Mouse (Mus musculus): Measurements from ENCODE around the gene Camk1g. TPM values are rescaled to one million over a fixed set of nuclear protein-coding genes. Genes with fewer than 3 reads are reported as not detected.

Gene Camk1g
- polyA plus RNA-seq (2016; fragmentation: Nextera tagmentation; extraction: Ambion mirVana), result 0.86 and 0.92 TPM in 2 replicates

DNA sequence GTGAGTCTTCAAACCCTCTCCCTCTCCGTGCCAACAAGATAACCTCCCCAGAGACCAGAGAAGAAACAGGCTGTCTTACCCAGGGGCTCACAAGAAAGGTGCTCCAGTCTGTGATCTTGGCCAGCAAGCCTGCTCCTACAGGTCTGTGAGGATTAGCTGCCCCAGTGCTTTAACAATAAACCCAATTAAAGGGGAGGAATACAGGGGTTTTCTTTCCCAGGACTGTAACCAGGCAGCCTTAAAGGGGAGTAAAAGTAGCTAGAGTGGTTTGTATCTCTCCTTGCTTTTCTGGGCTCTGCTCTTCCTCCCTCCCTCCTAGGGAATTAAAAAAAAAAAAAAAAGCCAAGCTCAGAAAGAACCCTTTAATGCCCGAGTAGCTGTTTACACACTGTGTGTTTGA is at the start of gene Camk1g:
Gene Camk1g, minus strand, starts transcription at position 203 of the 400 bp plus-strand sequence.
- no peak within 1 kb of the TSS for H3K9ac ChIP-seq
- H3K4me1 ChIP-seq, result no peaks in the 10 kb centered on the region
- H3K9me3 ChIP-seq (replicated peaks), result no peaks in the 10 kb centered on the region
- peak within 1 kb of the TSS; percentile 20; the same call in 1 of the 2 replicates for H3K4me3 ChIP-seq
- H3K27me3 ChIP-seq (replicated peaks), result 0 out of 2 replicates have a peak, but pooled peaks cover 10% of the 10 kb centered on the region
- no peak for ATAC-seq
- H3K4me2 ChIP-seq, result peak within 1 kb of the TSS; percentile 32
- 13% methylated on average over 2 of the region's 2 CpGs for WGBS (ENCODE audit: insufficient replicate concordance)
- no peak within 1 kb of the TSS for H3K27ac ChIP-seq
- no peaks in the 10 kb centered on the region for H3K36me3 ChIP-seq

DNA sequence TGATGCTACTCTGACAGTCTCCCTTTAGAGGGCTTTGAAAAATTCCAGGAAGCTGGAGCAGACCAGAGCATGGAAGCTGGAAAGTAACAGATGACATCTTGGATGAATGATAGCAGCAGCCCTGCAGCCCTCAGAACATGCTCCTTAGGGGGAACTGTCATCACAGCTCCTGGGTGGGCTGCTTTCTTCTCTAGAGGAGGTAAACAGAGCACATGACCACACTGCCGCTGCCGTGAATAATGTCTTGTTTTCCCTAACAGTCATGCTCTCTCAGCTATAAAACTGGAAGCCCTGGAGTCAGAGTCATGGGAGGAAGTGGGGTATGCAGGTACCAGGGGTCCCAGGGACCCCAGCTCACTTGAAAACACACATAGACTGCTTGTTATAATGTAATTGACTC is 49.1 kb upstream of the Camk1g start:
- no peak overlapping the region for H3K4me3 ChIP-seq
- peaks cover 7% of the 10 kb centered on the region; the same call in 1 of the 2 replicates for H3K27me3 ChIP-seq (replicated peaks)
- H3K36me3 ChIP-seq, result no peaks in the 10 kb centered on the region
- H3K9ac ChIP-seq, result no peak overlapping the region
- H3K4me2 ChIP-seq, result no peak overlapping the region
- H3K9me3 ChIP-seq (replicated peaks), result no peaks in the 10 kb centered on the region
- peaks cover 14% of the 10 kb centered on the region for H3K4me1 ChIP-seq
- no peak for ATAC-seq
- WGBS (ENCODE audit: insufficient replicate concordance), result 20% methylated on average over 2 of the region's 2 CpGs
- no peak overlapping the region for H3K27ac ChIP-seq

DNA sequence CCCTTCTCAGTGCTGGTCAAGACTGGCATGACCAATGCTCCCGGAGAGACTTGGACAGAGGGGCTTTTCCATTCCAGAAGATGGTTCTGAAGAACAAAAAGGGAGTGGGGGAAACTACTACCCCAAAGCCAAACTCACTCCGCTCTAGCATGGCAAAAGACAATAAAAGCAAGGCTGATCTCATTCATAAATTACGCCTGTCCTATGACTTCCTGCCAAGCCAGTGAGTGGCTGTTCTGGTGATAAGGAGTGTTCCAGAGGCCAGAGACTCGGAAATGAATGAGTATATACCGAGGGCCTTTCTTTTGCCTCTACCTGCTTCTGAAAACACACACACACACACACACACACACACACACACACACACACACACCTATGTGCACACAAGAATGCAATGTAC is 48.6 kb upstream of the Camk1g start:
- Histone ChIP-seq H3K4me2 (no peak overlapping the region), H3K4me3 (no peak overlapping the region), H3K9me3 (replicated peaks) (no peaks in the 10 kb centered on the region), H3K27ac (no peak overlapping the region), H3K27me3 (replicated peaks) (peaks cover 7% of the 10 kb centered on the region; the same call in 1 of the 2 replicates), H3K36me3 (no peaks in the 10 kb centered on the region), H3K9ac (no peak overlapping the region), H3K4me1 (peaks cover 10% of the 10 kb centered on the region; the same call in 1 of the 2 replicates)
- no peak for ATAC-seq
- WGBS (ENCODE audit: insufficient replicate concordance), result 39% methylated on average over 5 of the region's 5 CpGs

DNA sequence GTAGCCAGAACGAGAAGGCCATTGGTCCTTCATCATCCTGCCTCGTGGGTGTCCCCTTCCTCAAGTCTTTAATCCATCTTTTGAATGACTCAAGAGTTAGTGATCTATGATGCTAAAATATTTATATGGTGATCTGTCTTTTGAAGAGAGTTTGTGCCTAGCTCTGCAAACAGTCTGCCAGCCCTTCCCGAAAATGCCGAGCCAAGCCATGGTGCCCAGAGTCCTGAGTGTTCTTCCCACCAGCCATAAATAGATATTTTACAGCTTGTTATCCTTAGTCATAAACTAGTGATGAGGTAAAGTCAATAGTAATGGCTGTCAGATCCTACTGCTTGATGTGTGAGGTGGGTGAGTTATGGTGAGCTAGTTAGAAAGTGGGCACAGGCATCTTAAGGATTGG is 44.0 kb upstream of the Camk1g start:
- no peak overlapping the region for H3K4me3 ChIP-seq
- H3K27ac ChIP-seq, result no peak overlapping the region
- H3K27me3 ChIP-seq (replicated peaks), result no peaks in the 10 kb centered on the region; the same call in 1 of the 2 replicates
- no peak overlapping the region for H3K9ac ChIP-seq
- ATAC-seq, result no peak
- H3K36me3 ChIP-seq, result no peaks in the 10 kb centered on the region
- no peak overlapping the region for H3K4me2 ChIP-seq
- H3K9me3 ChIP-seq (replicated peaks), result no peaks in the 10 kb centered on the region
- H3K4me1 ChIP-seq, result 0 out of 2 replicates have a peak, but pooled peaks cover 6% of the 10 kb centered on the region
- WGBS (ENCODE audit: insufficient replicate concordance), result 67% methylated on average over 4 of the region's 4 CpGs

DNA sequence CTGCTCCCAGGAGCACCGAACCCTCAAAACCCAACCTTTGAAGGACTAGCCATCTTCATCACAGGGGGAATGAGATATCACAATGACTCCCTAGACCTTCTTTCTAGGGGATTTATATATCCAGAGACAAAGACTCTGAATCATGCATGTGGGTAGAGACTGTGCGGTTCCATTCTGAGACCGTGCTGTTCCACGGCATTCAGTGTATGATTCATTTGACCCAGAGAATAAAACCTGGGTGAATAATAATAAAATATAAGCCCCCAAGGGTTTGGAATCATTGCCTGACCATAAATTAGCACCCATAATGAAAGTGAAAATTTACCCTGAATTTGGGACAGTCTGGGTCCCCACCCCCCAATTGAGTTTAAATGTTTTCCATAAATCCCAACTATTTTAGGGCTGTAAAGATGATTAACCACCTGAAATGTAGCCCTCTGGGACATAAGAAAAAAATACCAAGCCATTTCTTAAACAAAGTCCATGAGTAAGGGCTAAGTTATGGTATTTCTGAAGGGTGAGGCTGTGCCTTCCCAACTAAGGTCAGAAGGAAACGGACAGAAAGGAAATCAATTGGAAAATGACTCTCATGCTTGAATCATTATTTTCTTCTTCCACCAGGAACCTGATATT is 43.4 kb upstream of the Camk1g start:
- Histone ChIP-seq H3K27me3 (replicated peaks) (no peaks in the 10 kb centered on the region; the same call in 1 of the 2 replicates), H3K36me3 (no peaks in the 10 kb centered on the region), H3K27ac (no peak overlapping the region), H3K4me2 (no peak overlapping the region), H3K4me3 (no peak overlapping the region), H3K9me3 (replicated peaks) (no peaks in the 10 kb centered on the region), H3K4me1 (0 out of 2 replicates have a peak, but pooled peaks cover 3% of the 10 kb centered on the region), H3K9ac (no peak overlapping the region)
- no peak for ATAC-seq
- WGBS (ENCODE audit: insufficient replicate concordance), result 79% methylated on average over 5 of the region's 5 CpGs

DNA sequence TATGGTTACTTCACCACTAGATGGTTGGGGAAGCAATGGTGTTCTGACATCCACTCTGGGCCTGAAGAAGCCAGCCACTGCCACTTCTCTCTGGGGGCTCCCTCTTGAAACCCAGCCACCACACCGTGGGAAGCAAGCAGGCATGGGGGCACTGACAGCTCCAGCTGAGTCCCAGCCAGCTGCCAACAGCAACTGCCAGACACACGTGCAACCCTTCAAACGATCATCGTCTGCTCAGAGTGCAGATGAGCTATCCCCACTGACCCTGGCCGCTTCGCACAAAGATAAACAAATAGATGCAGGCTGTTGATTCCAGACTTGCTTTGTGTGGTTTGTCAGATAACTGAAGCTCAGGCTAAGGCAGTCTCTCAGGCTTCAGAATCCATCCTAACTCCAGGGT is 37.4 kb upstream of the Camk1g start:
- H3K9me3 ChIP-seq (replicated peaks), result no peaks in the 10 kb centered on the region
- peaks cover 7% of the 10 kb centered on the region; the same call in 1 of the 2 replicates for H3K4me1 ChIP-seq
- no peaks in the 10 kb centered on the region for H3K36me3 ChIP-seq
- H3K9ac ChIP-seq, result no peak overlapping the region
- H3K27ac ChIP-seq, result no peak overlapping the region
- no peaks in the 10 kb centered on the region for H3K27me3 ChIP-seq (replicated peaks)
- no peak overlapping the region for H3K4me2 ChIP-seq
- 0 out of 2 replicates have a peak, but pooled peaks have one; percentile 21 for ATAC-seq
- no peak overlapping the region for H3K4me3 ChIP-seq
- WGBS (ENCODE audit: insufficient replicate concordance), result 31% methylated on average over 6 of the region's 6 CpGs

DNA sequence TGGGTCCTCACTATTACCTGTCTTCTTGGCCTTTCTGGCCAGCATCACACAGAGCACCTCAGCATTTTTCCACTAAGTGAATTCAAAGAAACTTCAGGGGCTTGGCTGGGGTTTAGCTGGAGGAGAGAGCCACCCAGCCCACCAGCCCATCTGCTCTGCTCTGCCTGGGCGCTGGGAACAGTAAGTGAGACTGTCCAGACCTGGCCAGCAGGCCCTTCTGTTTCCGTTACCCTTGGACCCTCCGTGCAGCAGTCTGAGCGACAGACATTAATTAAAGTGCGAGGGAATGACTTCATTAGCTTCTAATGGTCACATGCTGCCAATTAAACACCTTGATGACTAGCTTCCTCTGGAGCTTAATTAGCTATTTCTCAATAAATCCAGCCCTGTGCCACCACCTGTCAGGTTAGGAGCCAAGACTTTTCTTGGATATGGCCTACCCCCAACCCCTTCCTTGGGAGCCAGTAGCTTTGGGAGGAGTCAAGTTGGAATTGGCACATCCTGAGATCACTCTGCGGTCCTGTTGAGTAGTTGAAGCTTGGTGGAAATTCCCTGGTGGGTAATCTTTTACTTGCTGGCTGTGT is 36.1 kb upstream of the Camk1g start:
- ATAC-seq, result no peak
- H3K9me3 ChIP-seq (replicated peaks), result no peaks in the 10 kb centered on the region
- WGBS (ENCODE audit: insufficient replicate concordance), result 73% methylated on average over 6 of the region's 6 CpGs

DNA sequence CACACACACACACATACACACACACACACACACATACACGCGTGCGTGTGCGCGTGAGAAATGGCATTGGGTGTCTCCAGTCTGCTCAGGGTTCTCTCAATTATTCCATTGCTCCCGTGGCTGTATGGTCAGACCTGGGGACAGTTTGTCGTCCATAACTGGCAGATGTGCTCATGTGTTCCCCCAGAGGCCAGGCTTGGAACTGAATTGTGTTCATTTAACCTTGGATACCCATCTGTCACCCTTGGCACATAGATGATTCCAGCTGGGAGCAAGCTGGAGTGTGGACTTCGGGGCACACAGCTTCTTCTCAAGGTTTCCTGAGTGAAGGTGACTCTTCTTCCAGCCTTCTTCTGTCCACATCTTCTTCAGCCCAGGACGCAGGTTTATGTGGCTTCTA is 31.6 kb upstream of the Camk1g start:
- H3K4me1 ChIP-seq, result peaks cover 5% of the 10 kb centered on the region; the same call in 1 of the 2 replicates
- H3K9ac ChIP-seq, result no peak overlapping the region
- ATAC-seq, result no peak
- no peak overlapping the region for H3K27ac ChIP-seq
- no peaks in the 10 kb centered on the region for H3K9me3 ChIP-seq (replicated peaks)
- 62% methylated on average over 9 of the region's 9 CpGs for WGBS (ENCODE audit: insufficient replicate concordance)
- no peak overlapping the region for H3K4me3 ChIP-seq
- H3K36me3 ChIP-seq, result no peaks in the 10 kb centered on the region
- no peak overlapping the region for H3K4me2 ChIP-seq
- no peaks in the 10 kb centered on the region for H3K27me3 ChIP-seq (replicated peaks)

More for the DNA sequence above, 36.1 kb upstream of the Camk1g start:
- Histone ChIP-seq H3K36me3 (no peaks in the 10 kb centered on the region), H3K9ac (no peak overlapping the region), H3K27me3 (replicated peaks) (no peaks in the 10 kb centered on the region), H3K4me1 (peaks cover 7% of the 10 kb centered on the region; the same call in 1 of the 2 replicates), H3K4me3 (no peak overlapping the region), H3K27ac (no peak overlapping the region), H3K4me2 (no peak overlapping the region)

DNA sequence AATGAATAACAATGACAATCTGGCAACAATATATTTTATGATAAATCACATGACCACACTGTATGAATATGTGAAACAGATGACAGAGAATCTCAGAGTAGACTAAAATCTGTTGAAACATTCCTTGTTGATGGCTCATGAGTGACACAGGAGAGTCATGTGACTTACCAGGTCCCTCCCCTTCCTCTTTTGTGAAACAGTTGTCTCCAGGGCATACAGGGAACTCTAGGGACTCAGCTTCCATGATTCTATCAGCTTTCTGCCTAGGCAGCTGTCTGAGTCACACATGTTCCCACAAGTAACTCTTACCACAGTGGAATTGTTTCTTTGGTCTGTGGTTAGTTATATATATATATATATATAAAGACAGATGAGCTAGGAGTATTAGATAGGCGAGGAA is 30.2 kb upstream of the Camk1g start:
- no peak for ATAC-seq
- no peak overlapping the region for H3K9ac ChIP-seq
- 72% methylated on average over 1 of the region's 1 CpGs for WGBS (ENCODE audit: insufficient replicate concordance)

DNA sequence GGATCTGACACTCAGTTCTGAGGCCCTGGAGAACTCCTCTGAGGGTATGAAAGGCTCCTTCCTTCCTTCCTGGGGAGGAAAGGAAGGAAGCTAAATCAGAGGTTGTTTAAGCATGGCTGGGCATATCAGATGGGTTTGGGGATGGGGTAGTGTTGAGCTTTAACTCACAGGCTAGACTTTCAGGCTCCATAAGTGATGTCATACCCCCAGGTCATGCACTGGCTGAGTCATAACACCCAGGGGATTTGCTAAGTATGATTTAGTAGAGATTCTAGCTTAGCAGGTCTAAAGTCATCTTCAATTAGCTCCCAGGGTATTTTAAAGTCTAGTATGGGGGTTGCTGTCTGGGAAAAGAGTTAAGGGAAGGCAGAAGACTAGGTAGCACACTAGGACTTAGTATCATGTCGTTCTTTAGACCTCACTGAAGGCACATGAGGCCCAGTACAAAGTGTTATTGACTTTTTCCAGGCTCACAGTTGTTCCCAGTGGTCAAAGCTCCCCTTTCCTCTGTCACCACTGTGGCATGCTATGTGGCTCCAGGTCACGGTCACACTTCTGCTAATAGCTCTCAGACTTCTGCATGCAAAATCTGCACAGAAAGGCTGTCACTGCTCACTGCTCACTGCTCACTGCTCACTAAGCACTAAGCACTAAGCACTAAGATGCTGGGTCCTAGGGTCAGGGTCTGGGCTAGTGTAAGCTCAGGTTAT is 28.8 kb upstream of the Camk1g start:
- Histone ChIP-seq H3K4me1 (peaks cover 5% of the 10 kb centered on the region; the same call in 1 of the 2 replicates), H3K9me3 (replicated peaks) (no peaks in the 10 kb centered on the region)
- peak; percentile 56; the same call in 1 of the 2 replicates for ATAC-seq

More for the DNA sequence above, 30.2 kb upstream of the Camk1g start:
- H3K4me2 ChIP-seq, result no peak overlapping the region
- H3K27ac ChIP-seq, result no peak overlapping the region
- H3K4me1 ChIP-seq, result peaks cover 5% of the 10 kb centered on the region; the same call in 1 of the 2 replicates
- no peaks in the 10 kb centered on the region for H3K36me3 ChIP-seq
- no peaks in the 10 kb centered on the region for H3K9me3 ChIP-seq (replicated peaks)
- no peak overlapping the region for H3K4me3 ChIP-seq
- H3K27me3 ChIP-seq (replicated peaks), result no peaks in the 10 kb centered on the region

DNA sequence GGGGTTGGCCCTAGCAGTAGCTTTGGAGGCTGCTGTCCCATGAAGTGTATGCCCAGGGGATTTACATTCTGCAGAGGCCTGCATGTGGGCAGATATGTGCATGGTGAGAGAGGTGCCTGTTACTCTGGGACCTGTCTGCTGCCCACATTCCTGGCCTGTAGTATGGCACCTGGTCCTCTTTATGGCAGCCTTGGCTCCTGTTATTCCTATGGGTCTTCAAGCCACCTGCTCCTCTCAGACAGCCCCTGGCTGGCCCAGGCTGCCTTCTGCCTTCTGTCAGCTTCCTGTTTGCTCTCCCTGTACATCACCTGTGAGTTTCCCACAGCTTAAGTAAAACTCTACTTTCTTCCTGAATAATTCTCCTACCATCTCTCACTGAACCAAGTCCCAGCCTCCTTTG is 27.0 kb upstream of the Camk1g start:
- no peak overlapping the region for H3K9ac ChIP-seq
- H3K4me3 ChIP-seq, result no peak overlapping the region
- H3K27ac ChIP-seq, result no peak overlapping the region
- ATAC-seq, result no peak
- H3K4me2 ChIP-seq, result no peak overlapping the region
- no peaks in the 10 kb centered on the region for H3K9me3 ChIP-seq (replicated peaks)
- H3K4me1 ChIP-seq, result peaks cover 5% of the 10 kb centered on the region; the same call in 1 of the 2 replicates
- no peaks in the 10 kb centered on the region for H3K36me3 ChIP-seq
- no peaks in the 10 kb centered on the region for H3K27me3 ChIP-seq (replicated peaks)

More for the DNA sequence above, 28.8 kb upstream of the Camk1g start:
- H3K4me2 ChIP-seq, result no peak overlapping the region
- WGBS (ENCODE audit: insufficient replicate concordance), result 34% methylated on average over 2 of the region's 2 CpGs
- H3K36me3 ChIP-seq, result no peaks in the 10 kb centered on the region
- H3K4me3 ChIP-seq, result no peak overlapping the region
- H3K9ac ChIP-seq, result no peak overlapping the region
- no peak overlapping the region for H3K27ac ChIP-seq
- no peaks in the 10 kb centered on the region for H3K27me3 ChIP-seq (replicated peaks)

DNA sequence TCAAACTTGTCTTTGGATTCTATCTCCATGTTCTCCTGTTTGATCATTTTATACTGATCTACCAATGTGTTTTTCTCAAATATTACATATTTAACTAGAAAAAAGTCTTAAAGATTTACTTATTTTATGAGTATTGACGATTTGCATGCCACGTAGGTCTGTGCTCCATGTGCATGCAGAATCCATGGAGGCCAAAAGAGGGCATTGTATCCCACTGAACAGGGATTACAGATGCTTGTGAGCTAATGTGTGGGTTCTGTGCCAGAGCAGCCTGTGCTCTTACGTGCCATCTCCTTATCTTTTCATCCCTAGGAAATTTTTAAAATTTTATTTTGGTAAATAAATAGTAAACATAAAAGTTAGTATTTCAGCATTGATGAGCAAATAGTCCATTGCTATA is 22.2 kb upstream of the Camk1g start:
- H3K4me3 ChIP-seq, result no peak overlapping the region

More for the DNA sequence above, 22.2 kb upstream of the Camk1g start:
- no peak overlapping the region for H3K4me2 ChIP-seq
- H3K9ac ChIP-seq, result no peak overlapping the region
- 62% methylated on average over 3 of the region's 3 CpGs for WGBS (ENCODE audit: insufficient replicate concordance)
- no peak for ATAC-seq
- no peaks in the 10 kb centered on the region for H3K36me3 ChIP-seq
- H3K27ac ChIP-seq, result no peak overlapping the region
- H3K4me1 ChIP-seq, result no peaks in the 10 kb centered on the region
- H3K27me3 ChIP-seq (replicated peaks), result no peaks in the 10 kb centered on the region
- H3K9me3 ChIP-seq (replicated peaks), result no peaks in the 10 kb centered on the region

All from liver, embryonic 12.5 days (tissue).